Mouse (Mus musculus): ENCODE results near the gene Drd1. TPM values are rescaled to one million over a fixed set of nuclear protein-coding genes. Genes with fewer than 3 reads are reported as not detected.

Gene Drd1
- polyA plus RNA-seq (2014; fragmentation: Illumina TruSeq; extraction: RNeasy Lipid Tissue Mini Kit (QIAGEN cat#74804); ENCODE audit: low read depth, low replicate concordance) = not detected

DNA sequence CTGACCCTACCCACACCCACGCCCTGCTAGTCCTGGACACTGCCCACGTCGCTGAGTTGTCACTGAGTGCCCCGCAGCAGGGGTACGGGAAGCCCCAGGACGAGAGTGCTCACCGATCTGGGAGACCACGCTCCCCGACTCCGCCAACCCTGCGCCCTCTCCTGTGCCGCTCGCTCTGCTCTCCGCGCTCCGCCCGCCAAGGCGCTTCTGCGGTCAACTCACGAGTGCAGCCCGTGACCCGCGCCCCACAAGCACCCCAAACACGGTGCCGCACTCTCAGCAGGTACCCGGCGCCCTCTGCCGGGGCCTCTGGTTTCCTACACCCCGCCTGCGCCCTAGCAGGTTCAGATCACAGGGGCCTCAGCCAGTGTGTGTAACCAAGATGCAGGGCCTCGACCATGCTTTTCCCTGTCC is at the start of gene Drd1:
Gene Drd1, minus strand, starts transcription at position 258 of the 414 bp plus-strand sequence.

DNA sequence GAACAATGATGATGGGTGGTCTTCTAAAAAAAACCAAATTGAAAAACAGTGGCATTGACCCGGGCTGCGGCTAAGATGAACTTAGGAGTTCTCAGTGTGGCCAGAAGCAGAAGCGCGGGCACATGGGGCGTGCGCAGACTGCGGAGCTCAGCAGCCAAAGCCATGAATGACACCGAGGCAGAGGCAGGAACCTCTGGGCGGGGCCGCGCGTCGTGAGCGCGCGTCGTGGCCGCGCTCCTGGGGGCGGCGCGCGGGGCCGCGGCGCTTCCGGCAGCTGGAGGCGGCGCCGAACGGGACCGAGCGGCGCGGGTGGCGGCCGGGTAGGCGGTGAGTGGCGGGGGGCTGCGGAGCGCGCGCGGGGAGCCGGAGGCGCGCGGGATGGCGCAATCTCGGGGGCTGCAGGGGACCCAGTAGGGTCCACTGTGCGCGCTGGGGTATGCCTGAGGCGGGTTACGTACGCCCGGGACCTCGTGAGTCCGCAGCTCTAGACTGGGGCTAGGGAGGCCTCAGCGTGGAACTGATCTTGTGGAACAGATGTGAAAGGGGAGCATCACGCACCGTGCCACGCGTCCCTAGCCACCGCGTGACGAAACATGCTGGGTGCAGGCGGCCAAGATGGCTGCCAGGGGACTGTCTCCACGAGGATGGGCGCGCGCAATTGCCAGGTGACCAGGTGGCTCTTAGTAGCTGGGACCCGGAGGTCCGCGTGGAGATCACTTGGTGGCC is 16.3 kb upstream of the Drd1 start, which contains the start of gene Sfxn1:
Gene Sfxn1, plus strand, starts transcription at position 264 of the 726 bp plus-strand sequence.

Other genes starting within 250 kb of the Drd1 start
- 111 TPM for gene Sfxn1, start 16.2 kb upstream of the Drd1 start, polyA plus RNA-seq (2014; fragmentation: Illumina TruSeq; extraction: RNeasy Lipid Tissue Mini Kit (QIAGEN cat#74804); ENCODE audit: low read depth, low replicate concordance)
- gene Hrh2, start 136.4 kb upstream of the Drd1 start, polyA plus RNA-seq (2014; fragmentation: Illumina TruSeq; extraction: RNeasy Lipid Tissue Mini Kit (QIAGEN cat#74804); ENCODE audit: low read depth, low replicate concordance) = 0.08 TPM